Comparison of ENCODE assay signal across 7 mouse cellular contexts in the genomic region with DNA sequence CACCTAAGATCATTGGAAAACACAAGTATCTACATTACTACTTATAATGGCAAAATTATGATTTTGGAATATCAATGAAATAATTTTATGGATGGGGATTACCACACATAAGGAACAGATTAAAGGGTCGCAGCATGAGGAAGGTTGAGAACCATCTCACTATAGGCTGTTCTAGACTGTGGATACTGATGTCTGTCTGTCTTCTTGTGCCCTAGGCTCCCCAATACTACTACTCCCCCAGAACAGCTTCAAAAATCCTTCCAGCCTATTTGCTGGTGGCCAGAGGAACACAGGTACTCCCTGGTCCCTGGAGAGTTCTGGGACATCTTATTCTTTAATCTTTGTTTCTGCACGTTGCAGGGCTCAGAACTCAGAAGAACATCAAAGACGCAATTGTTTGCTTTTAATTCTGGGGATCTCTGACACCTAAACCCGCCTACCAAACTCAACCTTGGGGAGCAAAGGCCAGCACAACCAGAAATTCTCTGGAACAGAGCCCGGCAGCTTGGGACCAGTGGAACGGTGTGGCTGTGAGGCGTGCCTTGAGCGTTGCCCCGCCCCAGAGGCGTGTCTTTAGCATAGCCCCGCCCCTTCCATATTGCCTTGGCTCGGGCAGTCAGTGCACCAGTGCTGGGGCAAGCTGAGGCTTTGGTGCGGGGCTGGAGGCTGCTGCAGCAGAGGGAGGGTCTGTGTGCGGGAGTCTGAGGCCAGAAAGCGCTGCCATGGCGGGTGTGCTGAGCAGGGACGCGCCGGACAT. TPM values are rescaled to one million over a fixed set of nuclear protein-coding genes. Genes with fewer than 3 reads are reported as not detected.
DNase-seq lines count a peak whose midpoint lies in the region; ATAC-seq and TF ChIP-seq lines count a peak whose summit lies in the region.

Gene Dpyd, plus strand, starts transcription at position 576 of the 757 bp plus-strand sequence.

- H3K4me1 ChIP-seq in intestine, embryonic 14.5 days (replicated peaks; ENCODE audit: control insufficient read depth, insufficient read depth, low read length): no peaks in the 10 kb centered on the region
- peaks cover 5% of the 10 kb centered on the region; the same call in 1 of the 2 replicates for H3K4me1 ChIP-seq in small intestine, adult 2 months (ENCODE audit: control insufficient read depth, insufficient read depth, insufficient read length, low read length)

- intact Hi-C loops in left cerebral cortex, postnatal 14 days (cut with DNase I): no loop called here

- H3K9ac ChIP-seq in intestine, embryonic 14.5 days (ENCODE audit: low read length): peak within 1 kb of the TSS; percentile 58

- peak within 1 kb of the TSS; percentile 61 for H3K4me3 ChIP-seq in intestine, embryonic 14.5 days (ENCODE audit: low read depth, low read length)
- peak within 1 kb of the TSS; percentile 98 for H3K4me3 ChIP-seq in small intestine, adult 2 months (ENCODE audit: low read depth, low read length)

- peak within 1 kb of the TSS; percentile 88 for H3K4me2 ChIP-seq in intestine, embryonic 14.5 days (ENCODE audit: low read length)

- H3K27ac ChIP-seq in intestine, embryonic 14.5 days (ENCODE audit: low read depth): no peak within 1 kb of the TSS
- H3K27ac ChIP-seq in small intestine, adult 2 months (ENCODE audit: insufficient read depth, low read depth, low read length): peak within 1 kb of the TSS; percentile 63

- no peak for TF ChIP-seq CTCF in small intestine, adult 2 months (IDR thresholded peaks at IDR 0.05; ENCODE audit: extremely low read depth, insufficient read length, insufficient replicate concordance, low read depth, low read length)

- TF ChIP-seq POLR2A in small intestine, adult 2 months (IDR thresholded peaks at IDR 0.05; ENCODE audit: low read depth, low read length): peak; percentile 91

- no peaks in the 10 kb centered on the region for H3K9me3 ChIP-seq in intestine, embryonic 14.5 days (ENCODE audit: control insufficient read depth, low read length)

- DNase-seq in adrenal gland, postnatal 36 days: peak; percentile 88 to 90
- peak; percentile 93 for DNase-seq in embryo, embryonic 11 days
- peak; percentile 43 for DNase-seq in gastrocnemius, postnatal 25 days
- peak; percentile 94 for DNase-seq in intestine, embryonic 14.5 days (ENCODE audit: low spot score)
- peak; percentile 64 to 74 for DNase-seq in left cerebral cortex, postnatal 14 days (ENCODE audit: low spot score in 2 of 2)
- DNase-seq in mesoderm, embryonic 11.5 days (ENCODE audit: low read depth, low spot score): peak; percentile 87

- peak; percentile 100 for ATAC-seq in intestine, embryonic 14.5 days (replicated peaks; ENCODE audit: low FRiP score, low TSS enrichment, low read depth)

- H3K27me3 ChIP-seq in intestine, embryonic 14.5 days (replicated peaks; ENCODE audit: control insufficient read depth, insufficient read depth, low read length): no peaks in the 10 kb centered on the region
- H3K27me3 ChIP-seq in small intestine, adult 2 months (ENCODE audit: control insufficient read depth, insufficient read depth, low read length): no peaks in the 10 kb centered on the region

- H3K36me3 ChIP-seq in intestine, embryonic 14.5 days (ENCODE audit: control insufficient read depth, insufficient read depth, low read length): no peaks in the 10 kb centered on the region
- no peaks in the 10 kb centered on the region for H3K36me3 ChIP-seq in small intestine, adult 2 months (ENCODE audit: control insufficient read depth, insufficient read depth, low read length)

- 5% methylated on average over 19 of the region's 19 CpGs for WGBS in intestine, embryonic 14.5 days
- WGBS in small intestine, adult 2 months: 3% methylated on average over 19 of the region's 19 CpGs

RNA-seq across cellular contexts. Expression of gene Dpyd, which starts in this region (rescaled TPM):
- 10 to 100 TPM; 17.3 to 28.4 TPM for total RNA-seq in adrenal gland, postnatal 36 days (2021)
- total RNA-seq in gastrocnemius, postnatal 25 days (2021): 1 to 10 TPM in 1 of 2 experiments, under 1 TPM in 1; 0.92 to 1.3 TPM
- polyA plus RNA-seq in intestine, embryonic 14.5 days (2014; fragmentation: Nextera tagmentation; extraction: Ambion mirVana): 10.7 and 11.4 TPM in 2 replicates
- total RNA-seq in left cerebral cortex, postnatal 14 days (2021): 10 to 100 TPM in 1 of 2 experiments, 1 to 10 TPM in 1; 8.3 to 11.2 TPM
- polyA plus RNA-seq in small intestine, adult 2 months (2012; rRNA removed): 3.8 and 13.4 TPM in 2 replicates

Comparison
In these comparisons a context has a peak if more than half of its experiments do, and no peak if none do; other contexts are left out.
1. DNase-seq: peak in every context shown above with its lines; median percentile 94 in intestine, embryonic 14.5 days; 93 in embryo, embryonic 11 days; 89 in adrenal gland, postnatal 36 days; 87 in mesoderm, embryonic 11.5 days; 69 in left cerebral cortex, postnatal 14 days; 43 in gastrocnemius, postnatal 25 days.